Mouse (Mus musculus): Measurements from ENCODE around the gene Epop. TPM values are rescaled to one million over a fixed set of nuclear protein-coding genes. Genes with fewer than 3 reads are reported as not detected.
"Not testable (repeated sequence)": the region's sequence is repeated elsewhere in the genome, so short reads cannot be mapped to it uniquely, and the experiment has no call there.

Epop gene
- total and polyA plus RNA-seq, 3 experiments = 0.61 to 2.6 (median 1.4) TPM

- no peak for DNase-seq
- H3K4me1 ChIP-seq (ENCODE audit: control insufficient read depth, insufficient read depth, low read length) = no peaks in the 10 kb centered on the region
- TF ChIP-seq CTCF (IDR thresholded peaks at IDR 0.05) (peak; percentile 30), POLR2A (IDR thresholded peaks at IDR 0.05; ENCODE audit: insufficient read depth, low read depth, low read length) (no peak)
- no peak overlapping the region for H3K27ac ChIP-seq
- no peak overlapping the region for H3K4me3 ChIP-seq
- no peaks in the 10 kb centered on the region for H3K79me2 ChIP-seq (replicated peaks; ENCODE audit: control insufficient read depth, insufficient read depth, low read length)
- no peaks in the 10 kb centered on the region for H3K36me3 ChIP-seq (ENCODE audit: control insufficient read depth, insufficient read depth, low read length)
- WGBS = 50% methylated on average over 2 of the region's 2 CpGs
- H3K27me3 ChIP-seq (ENCODE audit: control insufficient read depth, insufficient read depth, low read length) = no peaks in the 10 kb centered on the region
- intact Hi-C loops (cut with DNase I) = no loop called here
- no peak overlapping the region for H3K9ac ChIP-seq (ENCODE audit: low read depth, low read length)
These were observed 13.2 kb upstream of the Epop start for GRCm38 (mm10) chr11:97642746-97643145.

GRCm38 (mm10) chr11:97641668-97642067 lies 12.2 kb upstream of the Epop start:
- no peaks in the 10 kb centered on the region for H3K36me3 ChIP-seq (ENCODE audit: control insufficient read depth, insufficient read depth, low read length)
- no peak overlapping the region for H3K9ac ChIP-seq (ENCODE audit: low read depth, low read length)
- no peak overlapping the region for H3K27ac ChIP-seq
- H3K79me2 ChIP-seq (replicated peaks; ENCODE audit: control insufficient read depth, insufficient read depth, low read length) = no peaks in the 10 kb centered on the region
- 45% methylated on average over 8 of the region's 8 CpGs for WGBS
- no peak overlapping the region for H3K4me3 ChIP-seq
- intact Hi-C loops (cut with DNase I) = no loop called here
- no peak for DNase-seq
- no peaks in the 10 kb centered on the region for H3K27me3 ChIP-seq (ENCODE audit: control insufficient read depth, insufficient read depth, low read length)
- H3K4me1 ChIP-seq (ENCODE audit: control insufficient read depth, insufficient read depth, low read length) = no peaks in the 10 kb centered on the region
- no peak for TF ChIP-seq POLR2A (IDR thresholded peaks at IDR 0.05; ENCODE audit: insufficient read depth, low read depth, low read length)
- TF ChIP-seq EP300 (IDR thresholded peaks at IDR 0.05; ENCODE audit: insufficient read depth, low read depth, low read length) = no peak
- no peak for TF ChIP-seq CTCF (IDR thresholded peaks at IDR 0.05)

DNA sequence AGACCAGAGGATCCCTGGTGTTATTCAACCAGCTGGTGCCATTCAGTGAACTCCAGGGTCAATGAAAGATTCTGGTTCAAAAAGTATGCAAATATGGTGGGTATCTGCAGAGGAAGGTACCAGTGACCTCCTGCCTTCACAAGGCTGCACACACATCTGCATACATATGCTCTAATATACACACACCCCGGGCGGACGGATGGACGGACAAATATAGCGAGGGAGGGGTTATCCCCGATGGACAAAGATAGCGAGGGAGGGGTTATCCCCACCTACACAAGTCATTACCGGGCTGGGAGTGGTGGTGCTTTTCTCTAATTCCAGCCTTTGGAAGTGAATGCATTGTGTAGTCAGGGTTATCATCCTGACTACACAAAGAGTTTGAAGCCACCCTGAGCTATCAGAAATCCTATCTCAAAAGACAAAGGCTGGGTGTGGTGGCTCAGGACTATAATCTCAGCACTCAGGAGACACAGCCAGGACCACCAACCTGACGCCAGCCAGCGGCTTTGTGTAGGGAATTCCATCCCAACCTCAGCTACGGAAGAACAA lies 6.0 kb upstream of the Epop start:
- H3K4me1 ChIP-seq (ENCODE audit: control insufficient read depth, insufficient read depth, low read length) = no peaks in the 10 kb centered on the region
- DNase-seq = no peak
- WGBS = 68% methylated on average over 11 of the region's 11 CpGs
- TF ChIP-seq EP300 (IDR thresholded peaks at IDR 0.05; ENCODE audit: insufficient read depth, low read depth, low read length) = no peak
- no peak for TF ChIP-seq CTCF (IDR thresholded peaks at IDR 0.05)
- TF ChIP-seq POLR2A (IDR thresholded peaks at IDR 0.05; ENCODE audit: insufficient read depth, low read depth, low read length) = no peak
- H3K79me2 ChIP-seq (replicated peaks; ENCODE audit: control insufficient read depth, insufficient read depth, low read length) = no peaks in the 10 kb centered on the region
- H3K36me3 ChIP-seq (ENCODE audit: control insufficient read depth, insufficient read depth, low read length) = no peaks in the 10 kb centered on the region
- 0 out of 2 replicates have a peak, but pooled peaks cover 1% of the 10 kb centered on the region for H3K27me3 ChIP-seq (ENCODE audit: control insufficient read depth, insufficient read depth, low read length)
- no peak overlapping the region for H3K4me3 ChIP-seq
- H3K27ac ChIP-seq = no peak overlapping the region
- no peak overlapping the region for H3K9ac ChIP-seq (ENCODE audit: low read depth, low read length)
- intact Hi-C loops (cut with DNase I) = no loop called here

- H3K9ac ChIP-seq (ENCODE audit: low read depth, low read length); H3K4me1 ChIP-seq (ENCODE audit: control insufficient read depth, insufficient read depth, low read length); H3K36me3 ChIP-seq (ENCODE audit: control insufficient read depth, insufficient read depth, low read length); H3K4me3 ChIP-seq; intact Hi-C loops (cut with DNase I); H3K27ac ChIP-seq; H3K79me2 ChIP-seq (replicated peaks; ENCODE audit: control insufficient read depth, insufficient read depth, low read length); DNase-seq: not testable (repeated sequence)
- 83% methylated on average over 4 of the region's 4 CpGs for WGBS
- peaks cover 17% of the 10 kb centered on the region for H3K27me3 ChIP-seq (ENCODE audit: control insufficient read depth, insufficient read depth, low read length)
These were observed 2.9 kb upstream of the Epop start for GRCm38 (mm10) chr11:97632440-97632839.

- Histone ChIP-seq H3K4me3 (no peak overlapping the region), H3K79me2 (replicated peaks; ENCODE audit: control insufficient read depth, insufficient read depth, low read length) (no peaks in the 10 kb centered on the region), H3K27me3 (ENCODE audit: control insufficient read depth, insufficient read depth, low read length) (peaks cover 17% of the 10 kb centered on the region), H3K9ac (ENCODE audit: low read depth, low read length) (no peak overlapping the region), H3K27ac (no peak overlapping the region), H3K4me1 (ENCODE audit: control insufficient read depth, insufficient read depth, low read length) (no peaks in the 10 kb centered on the region), H3K36me3 (ENCODE audit: control insufficient read depth, insufficient read depth, low read length) (no peaks in the 10 kb centered on the region)
- no peak for TF ChIP-seq POLR2A (IDR thresholded peaks at IDR 0.05; ENCODE audit: insufficient read depth, low read depth, low read length)
- peak; percentile 88 for TF ChIP-seq CTCF (IDR thresholded peaks at IDR 0.05)
- 0 out of 2 replicates have a peak, but pooled peaks have one; percentile 44 for TF ChIP-seq EP300 (IDR thresholded peaks at IDR 0.05; ENCODE audit: insufficient read depth, low read depth, low read length)
- peak; percentile 76 to 88 for DNase-seq
- intact Hi-C loops (cut with DNase I) = no loop called here
- 6% methylated on average over 12 of the region's 12 CpGs for WGBS
These were observed 2.4 kb upstream of the Epop start for GRCm38 (mm10) chr11:97631938-97632337.

DNA sequence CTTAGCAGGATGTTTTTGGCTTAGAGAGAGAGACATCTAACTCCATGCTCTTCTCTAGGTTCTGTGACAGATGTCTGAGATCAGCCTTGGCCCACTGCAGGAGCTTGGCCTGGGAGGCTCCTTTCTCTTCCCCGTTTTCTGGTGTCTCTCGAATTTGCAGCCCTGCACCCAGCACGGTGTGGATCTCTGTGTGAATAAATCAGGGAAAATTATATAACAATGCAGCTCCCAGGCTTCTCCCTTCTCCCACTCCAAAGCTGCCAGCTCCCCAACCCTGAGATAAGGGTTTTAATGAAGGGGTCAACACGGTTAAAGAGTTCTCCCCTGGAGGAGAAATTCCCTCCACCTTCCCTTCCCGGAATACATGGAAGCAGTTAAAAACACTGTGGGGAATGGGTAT lies 2.0 kb upstream of the Epop start:
- H3K27me3 ChIP-seq (ENCODE audit: control insufficient read depth, insufficient read depth, low read length) = peaks cover 18% of the 10 kb centered on the region
- 18% methylated on average over 5 of the region's 5 CpGs for WGBS
- TF ChIP-seq EP300 (IDR thresholded peaks at IDR 0.05; ENCODE audit: insufficient read depth, low read depth, low read length) (no peak), POLR2A (IDR thresholded peaks at IDR 0.05; ENCODE audit: insufficient read depth, low read depth, low read length) (no peak), CTCF (IDR thresholded peaks at IDR 0.05) (no peak)
- no peak for DNase-seq
- H3K79me2 ChIP-seq (replicated peaks; ENCODE audit: control insufficient read depth, insufficient read depth, low read length) = no peaks in the 10 kb centered on the region
- no peaks in the 10 kb centered on the region for H3K36me3 ChIP-seq (ENCODE audit: control insufficient read depth, insufficient read depth, low read length)
- H3K4me3 ChIP-seq = no peak overlapping the region
- H3K27ac ChIP-seq = no peak overlapping the region
- H3K9ac ChIP-seq (ENCODE audit: low read depth, low read length) = no peak overlapping the region
- intact Hi-C loops (cut with DNase I) = no loop called here
- H3K4me1 ChIP-seq (ENCODE audit: control insufficient read depth, insufficient read depth, low read length) = no peaks in the 10 kb centered on the region

Data from heart, adult 2 months (tissue).